ENCODE assay signal across 20 mouse cellular contexts in the genomic region with DNA sequence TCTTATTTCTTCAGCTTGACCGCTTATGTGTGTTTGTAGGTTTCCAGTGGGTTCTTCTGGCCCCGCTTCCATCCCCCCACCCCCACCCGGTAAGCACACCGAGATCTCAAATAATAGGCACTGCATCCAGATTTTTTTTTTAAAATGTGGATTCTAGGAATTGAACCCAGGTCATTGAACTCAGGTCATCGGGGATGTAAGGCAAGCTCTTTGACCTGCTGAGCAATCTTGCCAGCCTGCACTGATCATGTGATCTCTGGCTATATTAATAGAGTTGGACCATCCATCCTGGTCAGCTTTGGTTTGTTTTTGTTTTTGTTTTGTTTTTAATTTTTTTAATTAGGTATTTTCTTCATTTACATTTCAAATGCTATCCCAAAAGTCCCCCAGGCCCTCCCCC. TPM values are rescaled to one million over a fixed set of nuclear protein-coding genes. Genes with fewer than 3 reads are reported as not detected.
DNase-seq lines count a peak whose midpoint lies in the region; ATAC-seq and TF ChIP-seq lines count a peak whose summit lies in the region.
"Had no signal": no experiment of that assay in that cellular context is flagged by ENCODE, and none has a peak within 500 bp of the region (broad histone marks: within the 10 kb centered on the region; RNA-seq: fewer than 3 reads in every experiment).

No protein-coding gene starts in this region.

- TF ChIP-seq POLR2A in liver, adult 2 months (IDR thresholded peaks at IDR 0.05; ENCODE audit: extremely low read depth, insufficient read depth, low read length): no peak
- TF ChIP-seq POLR2A in MEL (IDR thresholded peaks at IDR 0.05; ENCODE audit: control insufficient read depth in 1 of 2, insufficient read depth in 1 of 2, low read depth in 1 of 2, low read length in 2 of 2, poor library complexity in 1 of 2): no peak

- WGBS in liver, adult 2 months: 16% methylated on average over 5 of the region's 5 CpGs
- WGBS in liver, embryonic 11.5 days: 84% methylated on average over 5 of the region's 5 CpGs

- H3K9ac ChIP-seq in liver, adult 2 months (ENCODE audit: low read depth, low read length): no peak overlapping the region
- no peak overlapping the region for H3K9ac ChIP-seq in liver, embryonic 11.5 days (ENCODE audit: low read depth, low read length)
- no peak overlapping the region for H3K9ac ChIP-seq in MEL (ENCODE audit: control insufficient read depth, low read depth, low read length, poor library complexity, severe bottlenecking)
- H3K9ac ChIP-seq: embryonic facial prominence, embryonic 12.5 days; forebrain, embryonic 13.5 days; forebrain, embryonic 15.5 days; forebrain, postnatal 0 days had no signal

- H3K9me3 ChIP-seq in liver, embryonic 11.5 days (ENCODE audit: control insufficient read depth, low read length): 0 out of 2 replicates have a peak, but pooled peaks cover 5% of the 10 kb centered on the region
- no peaks in the 10 kb centered on the region for H3K9me3 ChIP-seq in MEL (replicated peaks; ENCODE audit: insufficient read depth, low read length)
- H3K9me3 ChIP-seq: embryonic facial prominence, embryonic 12.5 days; forebrain, embryonic 15.5 days had no signal

- H3K27me3 ChIP-seq in liver, adult 2 months (ENCODE audit: control insufficient read depth, insufficient read depth, low read length): no peaks in the 10 kb centered on the region
- H3K27me3 ChIP-seq in liver, embryonic 11.5 days (replicated peaks; ENCODE audit: control insufficient read depth, insufficient read depth, low read length): no peaks in the 10 kb centered on the region
- H3K27me3 ChIP-seq in MEL (ENCODE audit: control insufficient read depth in 1 of 2, insufficient read depth in 2 of 2, low read length in 2 of 2): no peaks in the 10 kb centered on the region
- H3K27me3 ChIP-seq: embryonic facial prominence, embryonic 12.5 days; forebrain, embryonic 13.5 days; forebrain, embryonic 15.5 days; Patski had no signal

- ATAC-seq in liver, embryonic 11.5 days (replicated peaks; ENCODE audit: low FRiP score): no peak
- ATAC-seq: activated CD4-positive, CD25-positive, alpha-beta regulatory T cell, adult 4 months; forebrain, embryonic 13.5 days; forebrain, embryonic 15.5 days; forebrain, postnatal 0 days; Patski had no signal

- no peak overlapping the region for H3K4me2 ChIP-seq in liver, embryonic 11.5 days
- H3K4me2 ChIP-seq: embryonic facial prominence, embryonic 12.5 days; forebrain, embryonic 13.5 days; forebrain, embryonic 15.5 days had no signal

- H3K4me3 ChIP-seq in liver, adult 2 months (ENCODE audit: insufficient read depth, low read depth, low read length): no peak overlapping the region
- no peak overlapping the region for H3K4me3 ChIP-seq in liver, embryonic 11.5 days (ENCODE audit: low read depth, low read length)
- H3K4me3 ChIP-seq in MEL (ENCODE audit: control insufficient read depth in 1 of 2, insufficient read depth in 1 of 2, low read depth in 2 of 2, low read length in 2 of 2): no peak overlapping the region
- H3K4me3 ChIP-seq: embryonic facial prominence, embryonic 10.5 days; embryonic facial prominence, embryonic 12.5 days; forebrain, embryonic 13.5 days; forebrain, embryonic 15.5 days had no signal

- TF ChIP-seq EP300 in MEL (IDR thresholded peaks at IDR 0.05; ENCODE audit: low read depth in 1 of 2, low read length in 2 of 2): no peak

- H3K79me2 ChIP-seq in liver, adult 2 months (ENCODE audit: control insufficient read depth, insufficient read depth, low read length): no peaks in the 10 kb centered on the region
- H3K79me2 ChIP-seq in MEL (ENCODE audit: control insufficient read depth, insufficient read depth, low read length, poor library complexity): no peaks in the 10 kb centered on the region

- no peak for TF ChIP-seq RAD21 in MEL (IDR thresholded peaks at IDR 0.05; ENCODE audit: low read depth, low read length)

- TF ChIP-seq CTCF in liver, adult 2 months (IDR thresholded peaks at IDR 0.05; ENCODE audit: low read depth, low read length): no peak
- TF ChIP-seq CTCF in MEL (IDR thresholded peaks at IDR 0.05 in 2 of 3, conservative IDR thresholded peaks at IDR 0.05 in 1 of 3; ENCODE audit: control insufficient read depth in 1 of 3, insufficient read depth in 1 of 3, low read depth in 2 of 3, low read length in 3 of 3, poor library complexity in 1 of 3, severe bottlenecking in 1 of 3): no peak

- H3K27ac ChIP-seq in liver, adult 2 months (replicated peaks; ENCODE audit: insufficient read depth, low read depth, low read length): no peak overlapping the region
- no peak overlapping the region for H3K27ac ChIP-seq in liver, embryonic 11.5 days (ENCODE audit: low read depth, low read length)
- no peak overlapping the region for H3K27ac ChIP-seq in MEL (ENCODE audit: control insufficient read depth, low read depth, low read length)
- H3K27ac ChIP-seq: embryonic facial prominence, embryonic 10.5 days; embryonic facial prominence, embryonic 12.5 days; forebrain, embryonic 13.5 days; forebrain, embryonic 15.5 days had no signal

- no peaks in the 10 kb centered on the region for H3K36me3 ChIP-seq in liver, adult 2 months (ENCODE audit: control insufficient read depth, insufficient read depth, low read length)
- H3K36me3 ChIP-seq in liver, embryonic 11.5 days (ENCODE audit: control insufficient read depth, insufficient read depth, low read length): no peaks in the 10 kb centered on the region
- H3K36me3 ChIP-seq in MEL (ENCODE audit: control insufficient read depth in 1 of 2, insufficient read depth in 2 of 2, low read length in 2 of 2): peaks cover 0 to 8% of the 10 kb centered on the region in 2 experiments; a peak in 2 of 4 replicates
- H3K36me3 ChIP-seq: forebrain, embryonic 15.5 days had no signal

- peak; percentile 91 for DNase-seq in liver, adult 2 months (ENCODE audit: extremely low read depth, low read depth, low spot score)
- no peak for DNase-seq in liver, embryonic 11.5 days (ENCODE audit: low spot score)
- no peak for DNase-seq in MEL (ENCODE audit: low read depth, low spot score)
- peak; percentile 33 for DNase-seq in yolk sac, embryonic 10.5 days (ENCODE audit: low spot score)
- no peak for DNase-seq in ovary, postnatal 36 days (ENCODE audit: low spot score)
- DNase-seq: adrenal gland, adult 8-10 months; adrenal gland, postnatal 14 days; adrenal gland, postnatal 36 days; cerebellum, adult 11-12 months; cerebellum, adult 2 months; cerebellum, adult 9-10 months; cerebellum, postnatal 10 days; cerebellum, postnatal 25 days; forebrain, postnatal 0 days had no signal

- H3K4me1 ChIP-seq in liver, adult 2 months (ENCODE audit: control insufficient read depth, insufficient read depth, low read length): peaks cover 29% of the 10 kb centered on the region
- peaks cover 12% of the 10 kb centered on the region for H3K4me1 ChIP-seq in liver, embryonic 11.5 days (replicated peaks; ENCODE audit: control insufficient read depth, insufficient read depth, low read length)
- peaks cover 2 to 12% of the 10 kb centered on the region in 2 experiments for H3K4me1 ChIP-seq in MEL (ENCODE audit: control insufficient read depth in 1 of 2, insufficient read depth in 2 of 2, low read length in 2 of 2)
- H3K4me1 ChIP-seq: forebrain, embryonic 13.5 days had no signal

TF ChIP-seq in MEL, 35 proteins besides CTCF, POLR2A, EP300 and RAD21:
- 0 out of 2 replicates have a peak, but pooled peaks have one; percentile 20 for TF ChIP-seq USF1 (IDR thresholded peaks at IDR 0.05; ENCODE audit: low read depth, low read length)
- no peak for TF ChIP-seq BHLHE40 (IDR thresholded peaks at IDR 0.05; ENCODE audit: borderline replicate concordance, low read depth, low read length)

RNA-seq across cellular contexts. Expression of a gene that starts 9.3 kb away (rescaled TPM):
- 0.09 and 0.13 TPM in 2 replicates for total RNA-seq in liver, adult 2 months (2014; rRNA removed)
- 1.1 and 1.3 TPM in 2 replicates for polyA plus RNA-seq in liver, adult 2 months (2012; rRNA removed)
- 6.2 and 6.4 TPM in 2 replicates for polyA plus RNA-seq in liver, embryonic 11.5 days (2014; fragmentation: Nextera tagmentation; extraction: Ambion mirVana)
- 3.2 and 3.3 TPM in 2 replicates for total RNA-seq in MEL (2012; rRNA removed)
- polyA plus RNA-seq in MEL (2012; ENCODE audit: insufficient read depth in 1 of 2, insufficient read length in 2 of 2, low read depth in 1 of 2, low replicate concordance in 2 of 2, missing spikeins in 1 of 2): 1 to 10 TPM in 1 of 2 experiments, not detected in 1; 6.0 TPM

RNA-seq across cellular contexts. Expression of a gene that starts 23.6 kb away (rescaled TPM):
- 35.9 and 38.1 TPM in 2 replicates for total RNA-seq in liver, adult 2 months (2014; rRNA removed)
- polyA plus RNA-seq in liver, adult 2 months (2012; rRNA removed): 77.6 and 78.8 TPM in 2 replicates
- polyA plus RNA-seq in liver, embryonic 11.5 days (2014; fragmentation: Nextera tagmentation; extraction: Ambion mirVana): 64.9 and 71.1 TPM in 2 replicates
- 43.0 and 55.9 TPM in 2 replicates for total RNA-seq in MEL (2012; rRNA removed)
- polyA plus RNA-seq in MEL (2012; ENCODE audit: insufficient read depth in 1 of 2, insufficient read length in 2 of 2, low read depth in 1 of 2, low replicate concordance in 2 of 2, missing spikeins in 1 of 2): 10 to 100 TPM in 1 of 2 experiments, not detected in 1; 51.7 TPM

RNA-seq across cellular contexts. Expression of a gene that starts 31.4 kb away (rescaled TPM):
- 7.1 and 8.6 TPM in 2 replicates for total RNA-seq in liver, adult 2 months (2014; rRNA removed)
- 39.9 and 45.7 TPM in 2 replicates for polyA plus RNA-seq in liver, adult 2 months (2012; rRNA removed)
- 25.1 and 27.2 TPM in 2 replicates for polyA plus RNA-seq in liver, embryonic 11.5 days (2014; fragmentation: Nextera tagmentation; extraction: Ambion mirVana)
- 6.5 and 7.4 TPM in 2 replicates for total RNA-seq in MEL (2012; rRNA removed)
- 10 to 100 TPM in 1 of 2 experiments, not detected in 1; 15.6 TPM for polyA plus RNA-seq in MEL (2012; ENCODE audit: insufficient read depth in 1 of 2, insufficient read length in 2 of 2, low read depth in 1 of 2, low replicate concordance in 2 of 2, missing spikeins in 1 of 2)

RNA-seq across cellular contexts. Expression of a gene that starts 32.2 kb away (rescaled TPM):
- 32.7 and 38.4 TPM in 2 replicates for total RNA-seq in liver, adult 2 months (2014; rRNA removed)
- 50.9 and 51.7 TPM in 2 replicates for polyA plus RNA-seq in liver, adult 2 months (2012; rRNA removed)
- polyA plus RNA-seq in liver, embryonic 11.5 days (2014; fragmentation: Nextera tagmentation; extraction: Ambion mirVana): 157 and 158 TPM in 2 replicates
- total RNA-seq in MEL (2012; rRNA removed): 87.5 and 101 TPM in 2 replicates
- 100 to 1,000 TPM in 1 of 2 experiments, not detected in 1; 222 TPM for polyA plus RNA-seq in MEL (2012; ENCODE audit: insufficient read depth in 1 of 2, insufficient read length in 2 of 2, low read depth in 1 of 2, low replicate concordance in 2 of 2, missing spikeins in 1 of 2)

RNA-seq across cellular contexts. Expression of a gene that starts 45.5 kb away (rescaled TPM):
- total RNA-seq in liver, adult 2 months (2014; rRNA removed): 0.13 and 0.18 TPM in 2 replicates
- 0.60 and 0.66 TPM in 2 replicates for polyA plus RNA-seq in liver, adult 2 months (2012; rRNA removed)
- polyA plus RNA-seq in liver, embryonic 11.5 days (2014; fragmentation: Nextera tagmentation; extraction: Ambion mirVana): 2.6 and 3.0 TPM in 2 replicates
- total RNA-seq in MEL (2012; rRNA removed): 0.23 and 0.31 TPM in 2 replicates
- polyA plus RNA-seq in MEL (2012; ENCODE audit: insufficient read depth in 1 of 2, insufficient read length in 2 of 2, low read depth in 1 of 2, low replicate concordance in 2 of 2, missing spikeins in 1 of 2): 1 to 10 TPM in 1 of 2 experiments, not detected in 1; 1.2 TPM
- polyA plus RNA-seq: activated CD4-positive, CD25-positive, alpha-beta regulatory T cell, adult 4 months had no signal

Comparison
In these comparisons a context has a peak if more than half of its experiments do, and no peak if none do; other contexts are left out.
1. DNase-seq: peak in liver, adult 2 months (single experiment) and yolk sac, embryonic 10.5 days (single experiment); none in liver, embryonic 11.5 days (single experiment), MEL (single experiment) and ovary, postnatal 36 days (single experiment).